Mouse (Mus musculus) G1E-ER4 (cell line): ENCODE measurements at regions not wholly inside any gene's neighbourhood (a gene's known extent, or its start where the extent isn't known, plus 50 kb on each side); places are given as distances from the start of the nearest gene placed in this dataset.

Source experiments
- GATA1 ChIP-seq: IDR thresholded peaks from one replicate; pipeline ENCODE4 v1.8.0; 2012; ENCODE audit warnings: low read length, inconsistent platforms

DNA sequence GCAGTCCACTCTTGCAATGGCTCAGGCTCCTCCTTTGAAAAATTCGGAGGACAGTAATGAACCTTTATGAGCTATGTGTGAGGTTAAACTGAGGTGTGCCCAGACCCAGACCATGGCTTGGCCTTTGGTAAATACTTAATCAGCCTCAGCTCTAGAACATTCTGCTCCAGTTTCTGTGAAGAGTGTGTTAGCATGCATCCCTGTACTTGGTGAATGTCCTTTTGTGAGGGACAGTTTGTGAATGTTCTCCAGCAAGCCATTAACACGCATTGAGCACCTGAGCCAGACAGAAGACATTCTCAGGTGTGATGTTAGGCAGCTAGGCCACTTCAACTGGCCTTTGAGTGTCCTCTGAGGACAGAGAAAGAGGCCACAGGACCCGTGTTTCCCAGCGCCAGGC lies 105.8 kb upstream of the Trpm1 start:
- TF ChIP-seq GATA1, result no peak

DNA sequence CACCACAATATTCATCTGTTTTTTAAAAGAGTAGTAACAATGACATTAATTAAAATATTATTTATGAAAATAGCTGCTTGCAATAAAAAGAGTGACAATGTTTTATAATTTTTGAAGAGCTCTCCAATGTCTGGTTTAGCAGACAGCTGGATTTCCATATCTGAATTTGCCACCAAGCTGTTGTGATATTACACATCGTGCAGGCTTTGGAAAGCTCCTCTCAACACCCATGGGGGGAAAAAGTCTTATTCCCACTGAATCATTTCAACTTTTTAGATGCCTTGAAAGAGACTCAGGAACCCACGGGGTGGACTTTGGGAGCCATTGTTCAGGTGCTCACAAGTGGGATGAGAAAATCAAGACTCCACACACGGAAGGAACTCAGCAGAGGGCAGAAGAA lies 106.6 kb upstream of the Klf13 start:
- TF ChIP-seq GATA1, result no peak

- TF ChIP-seq GATA1, result no peak
Observed at GRCm38 (mm10) chr7:64042978-64043377, 104.3 kb upstream of the Klf13 start.

GRCm38 (mm10) chr7:64041303-64041702 lies 102.6 kb upstream of the Klf13 start:
- no peak for TF ChIP-seq GATA1

GRCm38 (mm10) chr7:64040026-64040737 lies 101.5 kb upstream of the Klf13 start:
- peak; percentile 54 for TF ChIP-seq GATA1

- no peak for TF ChIP-seq GATA1
Observed at GRCm38 (mm10) chr7:64037701-64038231, 99.1 kb upstream of the Klf13 start.

DNA sequence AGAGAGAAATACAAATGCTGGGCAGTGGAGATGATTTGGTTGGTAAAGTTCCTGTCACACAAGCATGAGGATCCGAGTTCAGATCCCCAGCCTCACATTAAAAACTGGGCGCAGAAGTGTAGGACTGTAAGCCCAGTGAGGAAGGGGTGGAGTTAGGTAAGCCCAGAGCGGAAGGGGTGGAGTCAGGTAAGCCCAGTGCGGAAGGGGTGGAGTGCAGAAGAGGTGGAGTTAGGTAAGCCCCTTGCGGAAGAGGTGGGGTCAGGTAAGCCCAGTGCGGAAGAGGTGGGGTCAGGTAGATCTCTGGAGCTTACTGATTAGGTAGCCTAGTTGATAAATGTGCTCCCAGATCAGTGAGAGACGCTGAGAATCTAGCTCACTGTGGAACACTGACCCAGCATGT lies 97.4 kb upstream of the Klf13 start:
- TF ChIP-seq GATA1, result no peak

DNA sequence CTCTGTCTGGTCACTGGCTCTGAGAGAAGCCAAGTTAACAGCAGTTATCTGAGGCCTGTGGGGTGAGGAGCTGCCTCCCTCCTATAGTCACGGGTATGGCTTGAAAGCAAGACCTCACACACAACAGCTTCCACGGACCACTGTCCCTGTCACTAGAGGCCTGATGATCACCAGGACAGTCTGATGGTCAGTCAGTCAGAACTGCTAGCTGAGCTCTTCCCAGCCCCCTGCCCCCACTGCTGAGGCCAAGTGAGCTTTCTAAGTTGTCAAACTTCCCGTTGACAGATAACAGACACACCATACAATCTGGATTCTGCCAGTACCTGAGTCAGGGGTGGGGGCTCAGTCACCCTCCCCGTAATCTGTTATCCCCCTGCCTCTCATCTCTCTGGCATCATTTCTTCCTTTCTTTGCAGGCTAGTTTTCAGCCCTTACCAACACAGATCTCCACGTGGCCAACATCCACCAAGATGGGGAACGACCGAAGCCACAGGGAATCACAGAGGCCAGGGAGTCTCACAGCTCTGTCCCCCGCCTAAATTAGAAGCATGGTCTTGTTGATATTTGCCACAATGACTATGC lies 96.4 kb upstream of the Klf13 start:
- no peak for TF ChIP-seq GATA1

GRCm38 (mm10) chr7:64034493-64034892 lies 95.8 kb upstream of the Klf13 start:
- no peak for TF ChIP-seq GATA1

DNA sequence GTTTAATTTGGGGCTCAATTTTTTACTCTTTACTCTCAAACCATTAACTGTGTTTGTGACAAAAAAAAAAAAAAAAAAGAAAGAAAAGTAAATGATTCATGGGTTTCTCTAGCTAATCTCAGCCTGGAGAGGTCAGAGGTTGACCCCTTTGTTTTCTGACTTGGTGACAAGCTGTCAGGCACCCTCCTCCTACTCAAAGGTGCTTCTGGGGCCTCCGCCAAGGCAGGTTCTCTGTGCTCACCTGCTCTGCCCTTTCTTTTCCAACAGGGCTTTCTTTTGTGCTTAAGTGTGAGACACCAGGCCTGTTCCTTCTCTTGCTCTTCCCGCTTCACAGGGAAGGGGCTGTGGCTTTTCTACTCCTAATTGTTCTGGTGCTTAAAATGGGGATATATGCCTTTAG lies 94.7 kb upstream of the Klf13 start:
- no peak for TF ChIP-seq GATA1

DNA sequence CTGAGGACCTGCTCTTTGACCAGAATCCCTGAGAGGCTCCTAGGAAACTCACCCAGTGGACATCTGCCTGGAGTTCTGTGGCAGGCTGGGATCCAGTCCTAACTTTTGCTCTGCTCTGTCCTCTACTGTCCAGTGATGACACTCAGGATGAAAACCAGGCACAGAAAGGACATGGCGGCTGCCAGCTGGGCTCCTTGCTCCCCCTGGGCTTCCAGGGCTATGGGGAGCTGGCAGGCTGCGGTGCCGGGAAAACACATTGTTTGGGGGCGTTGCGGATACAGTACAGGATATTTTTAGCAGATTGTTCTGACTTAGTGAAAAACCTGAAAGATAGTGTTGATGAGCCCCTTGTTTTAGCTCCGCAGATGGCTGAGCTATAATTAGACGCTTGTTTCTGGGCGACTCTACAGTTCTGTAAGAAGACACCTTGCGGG lies 94.2 kb upstream of the Klf13 start:
- no peak for TF ChIP-seq GATA1

DNA sequence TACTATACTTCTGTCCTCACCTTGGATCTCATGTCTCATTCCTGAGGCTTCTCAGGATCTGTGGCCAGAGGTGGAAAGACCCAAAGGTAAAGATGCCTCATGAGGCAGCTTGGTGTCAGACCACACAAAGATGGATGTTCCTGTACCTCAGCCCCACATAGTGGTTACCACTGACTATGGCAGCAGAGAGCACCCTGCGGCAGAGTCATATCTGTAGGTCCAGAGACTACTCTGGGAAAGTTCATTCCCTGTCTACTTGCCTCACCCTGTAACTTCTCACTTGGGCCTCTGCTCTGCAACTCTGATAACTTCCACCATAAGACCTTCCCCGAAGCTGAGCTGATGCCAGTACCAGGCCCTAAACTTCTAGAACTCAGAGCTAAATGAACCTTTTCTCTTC lies 91.9 kb upstream of the Klf13 start:
- TF ChIP-seq GATA1, result no peak

DNA sequence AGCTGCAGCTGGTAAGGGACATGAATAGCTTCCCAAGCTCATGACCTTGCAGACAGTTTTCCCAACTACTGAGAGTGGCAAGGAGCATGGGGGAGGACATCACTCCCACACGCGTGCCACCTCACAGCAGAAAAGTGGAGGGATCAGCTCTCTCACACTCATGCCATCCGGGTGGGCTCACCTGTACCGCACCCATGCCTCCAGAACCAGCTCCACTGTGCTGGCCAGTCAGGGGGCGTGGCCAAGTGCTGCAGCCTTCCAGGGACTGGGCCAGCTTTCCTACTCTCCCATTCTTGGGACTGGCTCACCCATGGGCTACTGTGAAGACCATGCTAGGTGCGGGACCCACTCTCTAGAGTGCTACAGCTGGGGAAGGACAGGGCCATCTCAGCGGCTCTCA lies 88.4 kb upstream of the Klf13 start:
- TF ChIP-seq GATA1, result no peak

DNA sequence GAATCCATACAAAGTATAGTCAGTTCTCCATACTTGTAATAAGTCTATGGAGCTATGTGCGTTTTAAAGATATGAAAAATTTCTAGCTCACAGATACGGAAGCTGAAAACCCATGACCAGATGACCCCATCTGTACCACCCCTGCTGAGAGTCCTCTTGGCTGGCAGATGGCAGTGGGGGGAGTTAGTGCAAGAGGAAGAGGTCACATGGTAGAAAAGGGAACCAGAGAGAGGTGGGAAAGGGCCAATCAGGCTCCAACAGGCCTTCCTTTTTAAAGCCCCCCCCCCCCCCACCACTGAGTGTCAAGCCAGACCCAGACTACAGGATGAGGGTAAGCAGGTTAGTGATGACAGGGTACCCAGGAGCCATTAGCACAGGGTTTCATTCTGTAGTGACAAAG lies 86.4 kb upstream of the Klf13 start:
- no peak for TF ChIP-seq GATA1

DNA sequence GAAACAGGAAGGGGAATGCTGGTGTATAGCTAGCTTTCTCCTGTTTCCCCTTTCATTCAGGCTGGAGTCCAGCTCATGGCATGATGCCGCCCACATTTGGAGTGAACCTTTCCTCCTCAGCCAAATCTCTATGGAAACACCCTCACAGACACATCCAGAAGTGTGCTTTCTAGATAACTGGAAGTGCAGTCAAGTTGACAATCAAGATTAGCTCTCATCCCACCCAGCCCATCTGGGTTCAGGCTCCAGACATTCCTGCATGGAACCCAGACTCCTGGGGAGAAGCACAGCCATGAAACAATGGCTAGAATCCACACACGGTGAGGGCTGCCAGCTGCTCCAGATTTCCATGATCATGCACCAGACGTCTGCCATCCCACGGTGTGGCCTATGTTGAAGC lies 85.5 kb upstream of the Klf13 start:
- no peak for TF ChIP-seq GATA1

DNA sequence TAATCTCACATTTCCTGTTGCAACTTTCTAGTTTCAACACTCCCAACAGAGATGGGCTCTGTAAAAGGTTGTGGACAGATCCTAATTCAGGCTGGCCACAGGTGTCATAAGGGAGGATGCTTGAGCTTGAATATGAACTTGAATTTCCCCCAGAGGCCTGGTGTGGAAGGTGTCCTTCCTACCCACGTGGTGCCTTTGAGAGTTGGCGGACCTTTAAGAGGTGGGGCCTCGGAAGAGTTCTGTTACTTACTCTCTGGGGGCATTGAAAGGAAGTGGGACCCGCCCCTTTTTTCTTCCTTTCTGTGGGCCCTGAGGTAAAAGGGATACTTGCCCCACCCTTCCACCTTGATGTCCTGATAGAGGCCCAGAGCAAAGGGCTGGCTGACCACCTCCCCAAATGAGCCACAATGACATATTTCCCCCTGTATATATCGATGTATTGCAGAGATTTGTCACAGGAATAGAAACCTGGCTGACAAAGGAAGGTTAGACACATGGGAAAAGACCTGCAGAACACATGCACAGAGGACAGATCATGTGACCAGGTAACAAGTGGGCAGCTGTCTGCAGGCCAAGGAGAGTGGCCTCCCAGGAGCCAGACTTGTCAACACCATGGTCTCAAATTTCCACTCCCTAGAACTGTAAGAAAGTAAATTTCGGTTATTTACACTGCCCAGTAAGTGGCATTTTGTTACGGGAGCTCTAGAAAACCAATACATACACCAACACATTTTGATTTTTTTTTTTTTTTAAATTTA lies 84.2 kb upstream of the Klf13 start:
- no peak for TF ChIP-seq GATA1

- TF ChIP-seq GATA1, result no peak
Observed at GRCm38 (mm10) chr7:64021241-64022108, 82.8 kb upstream of the Klf13 start.
